Mouse (Mus musculus) adrenal gland (tissue): Measurements from ENCODE around the gene Slc37a4.
"Not testable (repeated sequence)": the region's sequence is repeated elsewhere in the genome, so short reads cannot be mapped to it uniquely, and the experiment has no call there.

ENCODE experiments used
- intact Hi-C: fragments of 180-260 bp; cut with DNase I; formaldehyde crosslinking; loops from one replicate; pipeline ENCODE4 v1.15.1; 2025
- microRNA-seq, 2 experiments: library from miRNA; unstranded; fragments of <30 nt; microRNA quantifications; one replicate each; pipeline ENCODE4; 2019

Gene Slc37a4

DNA sequence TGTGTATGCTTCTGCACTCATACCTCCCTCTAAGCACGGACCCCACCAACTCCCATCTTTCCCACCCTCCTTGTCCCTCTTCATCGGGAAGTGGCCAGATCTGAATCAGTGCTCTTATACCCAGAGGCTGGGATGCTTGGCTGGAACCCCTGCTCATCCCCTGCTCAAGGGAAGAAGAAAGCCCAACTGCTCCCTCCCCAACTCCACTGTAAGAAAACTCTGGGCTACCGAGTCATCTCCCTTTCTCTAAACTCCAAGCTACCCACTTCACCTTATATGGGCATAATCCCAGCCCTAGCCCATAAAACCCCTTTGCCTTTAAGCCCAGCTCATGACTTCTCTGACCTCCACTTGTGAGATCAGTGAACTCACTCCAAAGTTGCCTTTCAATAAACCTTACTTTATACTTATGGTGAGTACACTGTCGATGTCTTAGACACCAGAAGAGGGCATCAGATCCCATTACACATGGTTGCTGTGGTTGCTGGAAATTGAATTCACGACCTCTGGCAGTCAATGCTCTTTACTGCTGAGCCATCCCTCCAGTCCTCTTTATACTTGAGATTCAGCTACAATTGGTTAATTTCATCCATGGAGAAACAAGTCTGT lies 36.0 kb downstream of the Slc37a4 start:
- intact Hi-C loops = no loop called here

DNA sequence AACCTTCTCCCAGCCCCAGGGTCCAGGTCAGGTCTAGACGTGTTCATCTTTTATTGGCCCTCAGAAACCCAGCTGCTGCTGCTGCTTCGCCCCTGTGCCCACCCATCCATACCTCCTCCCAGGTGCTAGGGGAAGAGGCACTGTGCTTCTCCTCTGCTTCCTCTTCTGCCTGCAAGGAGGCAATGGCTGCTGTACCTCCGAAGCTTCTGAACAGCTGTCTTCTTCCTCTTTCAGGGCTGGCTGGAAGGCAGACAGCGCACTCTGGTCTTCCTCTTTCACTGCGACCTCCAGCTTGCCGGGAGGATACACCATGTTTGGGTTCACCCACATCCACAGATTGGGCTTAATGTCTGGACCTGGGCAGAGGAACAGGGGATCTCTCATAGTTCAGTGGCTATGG lies 39.1 kb downstream of the Slc37a4 start:
- intact Hi-C loops = no loop called here

DNA sequence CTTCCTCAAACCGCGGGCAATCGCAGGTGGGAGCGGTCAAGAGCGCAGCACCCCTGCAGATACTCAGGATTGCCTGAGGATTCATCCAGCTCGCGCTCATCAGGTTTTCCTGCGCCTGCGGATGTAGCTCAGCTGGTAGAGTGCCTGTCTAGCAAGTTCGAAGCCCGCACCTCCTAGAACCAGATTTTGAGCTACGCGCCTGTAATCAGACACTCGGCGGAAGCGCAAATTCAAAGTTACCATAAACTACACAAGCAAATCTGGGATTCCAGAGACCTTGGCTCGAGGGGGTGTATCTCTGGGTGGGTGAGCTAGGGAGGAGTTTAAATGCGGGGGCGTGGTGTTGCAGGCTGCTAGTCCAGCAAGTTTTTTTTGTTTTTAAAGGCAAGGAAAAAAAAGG lies 44.3 kb downstream of the Slc37a4 start, which contains the start of gene Foxr1:
Foxr1 (minus strand) TSS at position 176 of the 400 bp plus-strand sequence.
- intact Hi-C loops = no loop called here

DNA sequence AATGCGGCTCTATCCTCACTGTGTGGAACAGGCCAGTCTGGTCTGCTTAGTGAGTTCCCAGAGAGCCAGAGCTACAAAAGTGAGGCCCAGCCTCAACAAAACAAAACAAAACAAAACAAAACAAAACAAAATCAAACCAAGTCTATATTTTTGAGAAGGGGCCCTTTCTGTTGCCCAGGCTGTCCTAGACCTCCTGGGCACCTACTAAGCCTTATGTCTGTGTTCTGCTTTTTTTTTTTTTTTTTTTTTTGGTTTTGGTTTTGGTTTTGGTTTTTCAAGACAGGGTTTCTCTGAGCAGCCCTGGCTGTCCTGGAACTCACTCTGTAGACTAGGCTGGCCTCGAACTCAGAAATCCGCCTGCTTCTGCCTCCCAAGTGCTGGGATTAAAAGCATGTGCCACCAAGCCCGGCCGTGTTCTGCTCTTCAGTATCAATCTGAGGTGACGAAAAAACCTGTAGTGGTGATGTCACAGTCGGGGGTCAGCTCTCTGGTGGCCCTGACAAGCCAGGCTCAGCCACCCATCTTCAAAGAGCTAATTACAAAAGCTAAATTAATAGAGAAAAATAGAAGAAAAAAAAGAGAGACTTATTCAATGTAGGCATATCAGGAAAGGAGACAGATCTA lies 47.9 kb downstream of the Slc37a4 start:
- intact Hi-C loops = not testable (repeated sequence)

DNA sequence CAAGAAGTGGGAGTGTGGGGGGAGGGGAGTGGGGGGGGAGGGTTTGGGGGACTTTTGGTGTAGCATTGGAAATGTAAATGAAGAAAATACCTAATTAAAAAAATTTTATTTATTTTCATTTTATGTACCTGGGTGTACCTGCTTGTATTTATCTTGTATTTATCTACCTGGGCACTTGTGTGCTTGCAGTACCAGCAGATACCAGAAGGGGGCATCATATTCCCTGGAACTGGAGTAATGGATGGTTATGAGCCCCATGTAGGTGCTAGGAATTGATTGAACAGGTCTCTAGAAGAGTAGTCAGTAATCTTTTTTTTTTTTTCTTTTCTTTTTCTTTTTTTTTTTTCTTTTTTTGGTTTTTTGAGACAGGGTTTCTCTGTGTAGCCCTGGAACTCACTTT lies 53.7 kb downstream of the Slc37a4 start:
- intact Hi-C loops = no loop called here

Small RNA genes lying within 50 kb of the gene (microRNA-seq; reads per million reads assigned to microRNA genes)
- 0.62 to 0.69 reads per million in 2 experiments for gene Mir7085
